9 mouse cellular contexts compared by ENCODE assay signal in the genomic region with DNA sequence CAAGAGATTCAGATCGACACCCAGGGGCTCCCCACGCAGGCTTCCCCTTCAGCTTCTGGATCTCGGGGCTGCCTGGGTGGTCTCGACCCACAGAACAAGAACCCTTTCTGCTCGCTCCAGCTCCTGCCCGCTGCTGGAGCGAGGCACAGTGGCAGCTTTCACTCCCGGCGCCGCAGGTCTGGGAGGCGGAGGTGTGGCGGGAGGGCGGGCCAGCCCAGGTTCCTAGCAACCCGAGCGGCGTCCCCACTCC. TPM values are rescaled to one million over a fixed set of nuclear protein-coding genes. Genes with fewer than 3 reads are reported as not detected.
DNase-seq lines count a peak whose midpoint lies in the region; ATAC-seq lines count a peak whose summit lies in the region.
"Had no signal": no experiment of that assay in that cellular context is flagged by ENCODE, and none has a peak within 500 bp of the region (broad histone marks: within the 10 kb centered on the region; RNA-seq: fewer than 3 reads in every experiment).

No protein-coding gene starts in this region.

- peaks cover 44% of the 10 kb centered on the region for H3K27me3 ChIP-seq in erythroblast, embryonic 14.5 days (ENCODE audit: control insufficient read depth)
- no peaks in the 10 kb centered on the region for H3K27me3 ChIP-seq in hindbrain, embryonic 15.5 days

- H3K4me1 ChIP-seq in erythroblast, embryonic 14.5 days (ENCODE audit: control insufficient read depth), result peaks cover 25% of the 10 kb centered on the region
- H3K4me1 ChIP-seq in hindbrain, embryonic 15.5 days (replicated peaks), result peaks cover 51% of the 10 kb centered on the region

- peak overlapping the region; percentile 66 for H3K4me3 ChIP-seq in erythroblast, embryonic 14.5 days (replicated peaks)
- peak overlapping the region; percentile 85 for H3K4me3 ChIP-seq in hindbrain, embryonic 15.5 days

- peak overlapping the region; percentile 97 for H3K9ac ChIP-seq in hindbrain, embryonic 15.5 days

- H3K27ac ChIP-seq in hindbrain, embryonic 15.5 days (replicated peaks), result peak overlapping the region; percentile 91

- H3K9me3 ChIP-seq in erythroblast, embryonic 14.5 days (ENCODE audit: control insufficient read depth, low read length), result no peaks in the 10 kb centered on the region
- H3K9me3 ChIP-seq in hindbrain, embryonic 15.5 days, result no peaks in the 10 kb centered on the region

- under 1% methylated on average over 16 of the region's 16 CpGs for WGBS in hindbrain, embryonic 15.5 days

- peak; percentile 37 to 67 for DNase-seq in urinary bladder, adult 18-20 months (ENCODE audit: low spot score in 2 of 2)
- DNase-seq in urinary bladder, postnatal 4 days (ENCODE audit: low spot score in 2 of 2), result no peak
- DNase-seq in spleen, adult 12 weeks (ENCODE audit: low spot score), result no peak
- no peak for DNase-seq in cerebellum, adult 9-11 months

- no peak for ATAC-seq in erythroblast, adult 5-6 weeks (replicated peaks; ENCODE audit: low FRiP score, poor library complexity, severe bottlenecking)
- peak; percentile 64 for ATAC-seq in hindbrain, embryonic 15.5 days (ENCODE audit: low FRiP score, low read depth)
- peak; percentile 1; the same call in 1 of the 2 replicates for ATAC-seq in megakaryocyte, adult 5-6 weeks (ENCODE audit: poor library complexity, severe bottlenecking)

- H3K36me3 ChIP-seq in erythroblast, embryonic 14.5 days (ENCODE audit: control insufficient read depth), result no peaks in the 10 kb centered on the region
- H3K36me3 ChIP-seq in hindbrain, embryonic 15.5 days, result no peaks in the 10 kb centered on the region

- peak overlapping the region; percentile 77 for H3K4me2 ChIP-seq in hindbrain, embryonic 15.5 days

RNA-seq across cellular contexts. Expression of gene Nin, which starts 2.5 kb away (rescaled TPM):
- 0.02 and 0.04 TPM in 2 replicates for polyA plus RNA-seq in erythroblast, embryonic 14.5 days (2012)
- total RNA-seq in erythroblast, adult 5-6 weeks (2015; ENCODE audit: low replicate concordance), result 25.7 and 43.9 TPM in 2 replicates
- 42.9 and 61.9 TPM in 2 replicates for total RNA-seq in erythroblast, adult 5-6 weeks (2017; ENCODE audit: low replicate concordance)
- polyA plus RNA-seq in hindbrain, embryonic 15.5 days (2015; fragmentation: Nextera tagmentation; extraction: Ambion mirVana), result 11.3 and 12.6 TPM in 2 replicates
- total RNA-seq in megakaryocyte, adult 5-6 weeks (2015), result 154 and 171 TPM in 2 replicates
- 227 and 264 TPM in 2 replicates for total RNA-seq in megakaryocyte, adult 5-6 weeks (2017)

RNA-seq across cellular contexts. Expression of gene Abhd12b, which starts 42.9 kb away (rescaled TPM):
- not detected in 2 replicates for polyA plus RNA-seq in erythroblast, embryonic 14.5 days (2012)
- total RNA-seq in erythroblast, adult 5-6 weeks (2015; ENCODE audit: low replicate concordance), result not detected in 2 replicates
- total RNA-seq in erythroblast, adult 5-6 weeks (2017; ENCODE audit: low replicate concordance), result not detected in 2 replicates
- polyA plus RNA-seq in hindbrain, embryonic 15.5 days (2015; fragmentation: Nextera tagmentation; extraction: Ambion mirVana), result 0.17 TPM in 1 of 2 replicates, not detected in the other
- not detected in 2 replicates for total RNA-seq in megakaryocyte, adult 5-6 weeks (2015)
- not detected in 2 replicates for total RNA-seq in megakaryocyte, adult 5-6 weeks (2017)
- total RNA-seq: hematopoietic stem cell, adult 5-6 weeks had no signal

Comparison
In these comparisons a context has a peak if more than half of its experiments do, and no peak if none do; other contexts are left out.
1. DNase-seq: peak in urinary bladder, adult 18-20 months (2 of 2); none in urinary bladder, postnatal 4 days (0 of 2), spleen, adult 12 weeks (single experiment) and cerebellum, adult 9-11 months (single experiment).